Comparison of ENCODE assay signal across 8 mouse cellular contexts in the genomic region with DNA sequence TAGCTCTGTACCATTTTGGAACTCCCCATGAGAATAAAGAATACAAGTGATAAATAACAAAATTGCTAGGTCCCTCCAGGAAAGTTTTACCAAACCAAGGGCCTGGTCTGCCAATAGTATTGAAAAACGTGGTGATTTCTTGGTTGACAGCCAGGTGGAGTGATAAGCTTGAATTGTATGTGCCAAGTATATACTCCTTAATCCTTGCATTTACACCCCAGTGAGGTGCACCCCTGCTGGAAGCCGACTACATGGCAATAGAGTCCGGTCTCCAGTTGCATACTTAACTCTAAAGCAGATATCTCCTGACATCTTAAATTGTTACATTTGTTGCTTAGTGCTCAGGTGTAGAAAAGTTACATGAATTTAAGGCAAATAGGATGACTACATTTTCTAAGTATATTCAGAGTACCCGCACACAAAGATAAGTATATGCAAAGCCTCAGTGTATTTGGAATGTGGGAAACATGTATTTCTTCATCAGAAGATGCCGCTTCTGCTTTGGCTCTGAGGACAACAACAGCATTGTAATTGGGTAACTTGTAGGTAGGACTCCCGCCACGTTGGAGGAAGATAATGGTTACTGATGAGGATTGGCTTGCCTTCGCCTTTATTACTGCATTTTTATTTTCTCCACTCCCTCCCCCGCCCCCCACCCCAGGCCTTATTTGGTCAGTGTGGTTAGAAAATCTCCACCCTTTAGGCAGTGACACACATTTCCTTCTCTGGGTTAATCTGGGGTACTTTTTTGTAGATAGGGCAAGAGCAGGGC. TPM values are rescaled to one million over a fixed set of nuclear protein-coding genes. Genes with fewer than 3 reads are reported as not detected.
DNase-seq lines count a peak whose midpoint lies in the region; ATAC-seq and TF ChIP-seq lines count a peak whose summit lies in the region.

No protein-coding gene starts in this region.

- H3K9ac ChIP-seq in forebrain, embryonic 11.5 days (ENCODE audit: low read length) = peak overlapping the region; percentile 96; the same call in 1 of the 2 replicates
- peak overlapping the region; percentile 88 for H3K9ac ChIP-seq in liver, embryonic 12.5 days
- peak overlapping the region; percentile 87; the same call in 1 of the 2 replicates for H3K9ac ChIP-seq in stomach, embryonic 16.5 days (ENCODE audit: low read length)

- intact Hi-C loops in gastrocnemius, adult 2 months (cut with DNase I) = no loop called here

- 73% methylated on average over 9 of the region's 9 CpGs for WGBS in forebrain, embryonic 11.5 days
- 34% methylated on average over 9 of the region's 9 CpGs for WGBS in liver, embryonic 12.5 days (ENCODE audit: insufficient replicate concordance)
- 66% methylated on average over 9 of the region's 9 CpGs for WGBS in stomach, embryonic 16.5 days

- no peak for DNase-seq in gastrocnemius, adult 2 months
- no peak for DNase-seq in gastrocnemius, postnatal 25 days
- peak; percentile 34 for DNase-seq in ES-CJ7 (ENCODE audit: low read depth, low spot score)
- no peak for DNase-seq in forebrain, embryonic 11.5 days (ENCODE audit: low spot score)
- no peak for DNase-seq in gastrocnemius, adult 8-10 months (ENCODE audit: low spot score in 2 of 2)
- DNase-seq in kidney, adult 11 months = no peak

- H3K9me3 ChIP-seq in forebrain, embryonic 11.5 days (ENCODE audit: control insufficient read depth, low read length) = no peaks in the 10 kb centered on the region
- H3K9me3 ChIP-seq in liver, embryonic 12.5 days (replicated peaks) = no peaks in the 10 kb centered on the region
- no peaks in the 10 kb centered on the region for H3K9me3 ChIP-seq in stomach, embryonic 16.5 days (replicated peaks; ENCODE audit: control insufficient read depth, low read length)

- no peak for ATAC-seq in forebrain, embryonic 11.5 days (replicated peaks; ENCODE audit: low FRiP score)
- ATAC-seq in liver, embryonic 12.5 days = no peak
- no peak for ATAC-seq in stomach, embryonic 16.5 days (ENCODE audit: insufficient read depth, low FRiP score)

- H3K4me3 ChIP-seq in gastrocnemius, adult 2 months = peak overlapping the region; percentile 88
- H3K4me3 ChIP-seq in forebrain, embryonic 11.5 days (ENCODE audit: low read depth, low read length) = peak overlapping the region; percentile 73; the same call in 1 of the 2 replicates
- H3K4me3 ChIP-seq in liver, embryonic 12.5 days = peak overlapping the region; percentile 76
- H3K4me3 ChIP-seq in stomach, embryonic 16.5 days (replicated peaks; ENCODE audit: low read length) = peak overlapping the region; percentile 74

- H3K4me1 ChIP-seq in forebrain, embryonic 11.5 days (replicated peaks; ENCODE audit: control insufficient read depth, insufficient read depth, low read length) = no peaks in the 10 kb centered on the region
- peaks cover 23% of the 10 kb centered on the region for H3K4me1 ChIP-seq in liver, embryonic 12.5 days
- peaks cover 10% of the 10 kb centered on the region; the same call in 1 of the 2 replicates for H3K4me1 ChIP-seq in stomach, embryonic 16.5 days (ENCODE audit: control insufficient read depth, insufficient read depth, low read length)

- TF ChIP-seq CTCF in gastrocnemius, adult 2 months (IDR thresholded peaks at IDR 0.05) = no peak

- peak overlapping the region; percentile 82; the same call in 1 of the 2 replicates for H3K4me2 ChIP-seq in forebrain, embryonic 11.5 days (ENCODE audit: low read depth, low read length, severe bottlenecking)
- peak overlapping the region; percentile 83 for H3K4me2 ChIP-seq in liver, embryonic 12.5 days
- H3K4me2 ChIP-seq in stomach, embryonic 16.5 days (ENCODE audit: low read depth, low read length) = peak overlapping the region; percentile 70

- H3K27ac ChIP-seq in gastrocnemius, adult 2 months = peak overlapping the region; percentile 97
- no peak overlapping the region for H3K27ac ChIP-seq in forebrain, embryonic 11.5 days (ENCODE audit: low read depth, low read length)
- peak overlapping the region; percentile 91 for H3K27ac ChIP-seq in liver, embryonic 12.5 days
- peak overlapping the region; percentile 98 for H3K27ac ChIP-seq in stomach, embryonic 16.5 days (ENCODE audit: low read length)

- no peaks in the 10 kb centered on the region for H3K27me3 ChIP-seq in forebrain, embryonic 11.5 days (ENCODE audit: control insufficient read depth, insufficient read depth, low read length)
- peaks cover 7% of the 10 kb centered on the region; the same call in 1 of the 2 replicates for H3K27me3 ChIP-seq in liver, embryonic 12.5 days (replicated peaks)
- no peaks in the 10 kb centered on the region for H3K27me3 ChIP-seq in stomach, embryonic 16.5 days (ENCODE audit: control insufficient read depth, insufficient read depth, low read length)

- H3K36me3 ChIP-seq in forebrain, embryonic 11.5 days (ENCODE audit: control insufficient read depth, insufficient read depth, low read length) = no peaks in the 10 kb centered on the region; the same call in 1 of the 2 replicates
- peaks cover 10% of the 10 kb centered on the region for H3K36me3 ChIP-seq in liver, embryonic 12.5 days
- H3K36me3 ChIP-seq in stomach, embryonic 16.5 days (ENCODE audit: control insufficient read depth, insufficient read depth, low read length) = 0 out of 2 replicates have a peak, but pooled peaks cover 7% of the 10 kb centered on the region

RNA-seq across cellular contexts. Expression of a gene that starts 1.1 kb away (rescaled TPM):
- total RNA-seq in gastrocnemius, adult 2 months (2021) = 10 to 100 TPM; 33.4 to 43.4 TPM
- total RNA-seq in gastrocnemius, postnatal 25 days (2021) = 10 to 100 TPM; 35.7 to 37.9 TPM
- 54.4 and 57.3 TPM in 2 replicates for polyA plus RNA-seq in forebrain, embryonic 11.5 days (2014; fragmentation: Nextera tagmentation; extraction: Ambion mirVana)
- 32.1 and 36.9 TPM in 2 replicates for polyA plus RNA-seq in liver, embryonic 12.5 days (2016; fragmentation: Nextera tagmentation; extraction: Ambion mirVana)
- polyA plus RNA-seq in stomach, embryonic 16.5 days (2015; fragmentation: Nextera tagmentation; extraction: Ambion mirVana) = 64.7 and 77.5 TPM in 2 replicates
- total RNA-seq in gastrocnemius, adult 8-10 months (2022) = 10 to 100 TPM; 28.2 to 45.0 (median 39.4) TPM

RNA-seq across cellular contexts. Expression of a gene that starts 9.5 kb away (rescaled TPM):
- 10 to 100 TPM; 18.5 to 24.0 TPM for total RNA-seq in gastrocnemius, adult 2 months (2021)
- 10 to 100 TPM; 17.4 to 18.5 TPM for total RNA-seq in gastrocnemius, postnatal 25 days (2021)
- polyA plus RNA-seq in forebrain, embryonic 11.5 days (2014; fragmentation: Nextera tagmentation; extraction: Ambion mirVana) = 18.5 and 21.3 TPM in 2 replicates
- polyA plus RNA-seq in liver, embryonic 12.5 days (2016; fragmentation: Nextera tagmentation; extraction: Ambion mirVana) = 14.3 and 15.7 TPM in 2 replicates
- polyA plus RNA-seq in stomach, embryonic 16.5 days (2015; fragmentation: Nextera tagmentation; extraction: Ambion mirVana) = 21.4 and 21.7 TPM in 2 replicates
- total RNA-seq in gastrocnemius, adult 8-10 months (2022) = 10 to 100 TPM; 14.4 to 19.2 (median 16.4) TPM

RNA-seq across cellular contexts. Expression of a gene that starts 38.3 kb away (rescaled TPM):
- total RNA-seq in gastrocnemius, adult 2 months (2021) = 10 to 100 TPM; 35.4 to 36.2 TPM
- 10 to 100 TPM; 20.8 to 22.2 TPM for total RNA-seq in gastrocnemius, postnatal 25 days (2021)
- polyA plus RNA-seq in forebrain, embryonic 11.5 days (2014; fragmentation: Nextera tagmentation; extraction: Ambion mirVana) = 24.3 and 24.7 TPM in 2 replicates
- 16.4 and 16.6 TPM in 2 replicates for polyA plus RNA-seq in liver, embryonic 12.5 days (2016; fragmentation: Nextera tagmentation; extraction: Ambion mirVana)
- polyA plus RNA-seq in stomach, embryonic 16.5 days (2015; fragmentation: Nextera tagmentation; extraction: Ambion mirVana) = 11.6 and 14.4 TPM in 2 replicates
- 10 to 100 TPM; 28.3 to 38.2 (median 32.7) TPM for total RNA-seq in gastrocnemius, adult 8-10 months (2022)

RNA-seq across cellular contexts. Expression of a gene that starts 38.3 kb away (rescaled TPM):
- total RNA-seq in gastrocnemius, adult 2 months (2021) = 100 to 1,000 TPM; 143 to 219 TPM
- 100 to 1,000 TPM; 120 to 130 TPM for total RNA-seq in gastrocnemius, postnatal 25 days (2021)
- polyA plus RNA-seq in forebrain, embryonic 11.5 days (2014; fragmentation: Nextera tagmentation; extraction: Ambion mirVana) = 74.1 and 74.6 TPM in 2 replicates
- 33.9 and 35.1 TPM in 2 replicates for polyA plus RNA-seq in liver, embryonic 12.5 days (2016; fragmentation: Nextera tagmentation; extraction: Ambion mirVana)
- 115 and 117 TPM in 2 replicates for polyA plus RNA-seq in stomach, embryonic 16.5 days (2015; fragmentation: Nextera tagmentation; extraction: Ambion mirVana)
- total RNA-seq in gastrocnemius, adult 8-10 months (2022) = 100 to 1,000 TPM; 146 to 202 (median 176) TPM

RNA-seq across cellular contexts. Expression of a gene that starts 38.4 kb away (rescaled TPM):
- not detected for total RNA-seq in gastrocnemius, adult 2 months (2021)
- total RNA-seq in gastrocnemius, postnatal 25 days (2021) = not detected
- not detected in 2 replicates for polyA plus RNA-seq in forebrain, embryonic 11.5 days (2014; fragmentation: Nextera tagmentation; extraction: Ambion mirVana)
- polyA plus RNA-seq in liver, embryonic 12.5 days (2016; fragmentation: Nextera tagmentation; extraction: Ambion mirVana) = not detected in 2 replicates
- polyA plus RNA-seq in stomach, embryonic 16.5 days (2015; fragmentation: Nextera tagmentation; extraction: Ambion mirVana) = not detected in 2 replicates
- not detected for total RNA-seq in gastrocnemius, adult 8-10 months (2022)
